Mouse (Mus musculus) midbrain, embryonic 10.5 days (tissue): Measurements from ENCODE around the gene Id2. TPM values are rescaled to one million over a fixed set of nuclear protein-coding genes. Genes with fewer than 3 reads are reported as not detected.
A peak's percentile ranks its signal among the peaks of the same experiment; 100 is the strongest.

Experiments
- DNase-seq: peaks from one replicate; pipeline ENCODE4 v3.0.0-alpha.2; 2017; ENCODE audit warnings: low spot score
- H3K27ac ChIP-seq: fragments of 300-500 bp; sonication (generic); replicated peaks from 2 replicates; pipeline ENCODE4 v1.5.1; 2016; ENCODE audit warnings: mild to moderate bottlenecking
- H3K27me3 ChIP-seq: fragments of 300-500 bp; sonication (generic); 2 replicates; pipeline ENCODE4 v1.6.1; 2016; ENCODE audit warnings: low read depth, mild to moderate bottlenecking; ENCODE audit not compliant: poor library complexity, severe bottlenecking
- H3K36me3 ChIP-seq: fragments of 300-500 bp; sonication (generic); 2 replicates; pipeline ENCODE4 v1.6.1; 2016; ENCODE audit warnings: mild to moderate bottlenecking, moderate library complexity
- H3K4me1 ChIP-seq: fragments of 300-500 bp; sonication (generic); 2 replicates; pipeline ENCODE4 v1.6.1; 2016
- H3K4me3 ChIP-seq: fragments of 300-500 bp; sonication (generic); 2 replicates; pipeline ENCODE4 v1.5.1; 2016; ENCODE audit warnings: mild to moderate bottlenecking, moderate library complexity
- H3K9me3 ChIP-seq: fragments of 300-500 bp; sonication (generic); replicated peaks from 2 replicates; pipeline ENCODE4 v1.6.1; 2016; ENCODE audit warnings: mild to moderate bottlenecking
- WGBS: fragments of 180-500 bp; shearing (Covaris S2); methylation state at CpG from one replicate; pipeline ENCODE4 v1.1.7; 2016; 5-methylcytosine and 5-hydroxymethylcytosine counted together
- polyA plus RNA-seq: library from polyadenylated mRNA; unstranded; fragments of >200 nt; fragmentation: Nextera tagmentation; extraction: Ambion mirVana; gene quantifications from 2 replicates; pipeline ENCODE4 v1.2.1, GENCODE M21; 2016

Gene Id2
- polyA plus RNA-seq, 1 experiment from 2014 or later = 332 TPM

GRCm38 (mm10) chr12:25103911-25104310, 7.0 kb upstream of the Id2 start:
- Histone ChIP-seq H3K36me3 (no peaks in the 10 kb centered on the region), H3K4me1 (peaks cover 39% of the 10 kb centered on the region), H3K4me3 (no peak overlapping the region), H3K27me3 (peaks cover 4% of the 10 kb centered on the region; the same call in 1 of the 2 replicates), H3K9me3 (no peaks in the 10 kb centered on the region), H3K27ac (0 out of 2 replicates have a peak overlapping the region, but pooled peaks have one; percentile 50)
- no peak for DNase-seq
- 81% methylated on average over 6 of the region's 6 CpGs for WGBS

DNA sequence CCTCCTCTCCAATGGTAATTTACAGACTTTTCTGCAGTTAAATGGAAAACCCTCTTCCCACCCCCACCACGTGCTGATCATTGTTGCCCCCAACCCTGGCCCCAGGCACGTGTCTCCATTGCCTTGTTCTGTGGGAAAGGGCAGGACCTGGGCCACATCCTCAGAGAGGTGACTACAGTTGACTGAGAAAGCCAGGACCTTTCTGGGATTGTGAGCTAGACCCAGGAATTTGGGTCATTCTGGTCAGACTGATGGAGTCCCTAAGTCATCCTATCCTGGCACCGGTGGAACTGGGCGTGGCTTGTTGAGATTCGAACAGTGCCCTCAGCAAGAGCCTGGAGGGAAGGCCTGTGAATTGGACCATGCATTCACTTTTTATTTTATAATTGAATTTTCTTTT, 4.4 kb upstream of the Id2 start:
- peak overlapping the region; percentile 97 for H3K27ac ChIP-seq
- H3K9me3 ChIP-seq = no peaks in the 10 kb centered on the region
- peak overlapping the region; percentile 83 for H3K4me3 ChIP-seq
- H3K27me3 ChIP-seq = peaks cover 4% of the 10 kb centered on the region; the same call in 1 of the 2 replicates
- H3K36me3 ChIP-seq = no peaks in the 10 kb centered on the region
- 17% methylated on average over 5 of the region's 5 CpGs for WGBS
- peak; percentile 56 for DNase-seq
- H3K4me1 ChIP-seq = peaks cover 61% of the 10 kb centered on the region

DNA sequence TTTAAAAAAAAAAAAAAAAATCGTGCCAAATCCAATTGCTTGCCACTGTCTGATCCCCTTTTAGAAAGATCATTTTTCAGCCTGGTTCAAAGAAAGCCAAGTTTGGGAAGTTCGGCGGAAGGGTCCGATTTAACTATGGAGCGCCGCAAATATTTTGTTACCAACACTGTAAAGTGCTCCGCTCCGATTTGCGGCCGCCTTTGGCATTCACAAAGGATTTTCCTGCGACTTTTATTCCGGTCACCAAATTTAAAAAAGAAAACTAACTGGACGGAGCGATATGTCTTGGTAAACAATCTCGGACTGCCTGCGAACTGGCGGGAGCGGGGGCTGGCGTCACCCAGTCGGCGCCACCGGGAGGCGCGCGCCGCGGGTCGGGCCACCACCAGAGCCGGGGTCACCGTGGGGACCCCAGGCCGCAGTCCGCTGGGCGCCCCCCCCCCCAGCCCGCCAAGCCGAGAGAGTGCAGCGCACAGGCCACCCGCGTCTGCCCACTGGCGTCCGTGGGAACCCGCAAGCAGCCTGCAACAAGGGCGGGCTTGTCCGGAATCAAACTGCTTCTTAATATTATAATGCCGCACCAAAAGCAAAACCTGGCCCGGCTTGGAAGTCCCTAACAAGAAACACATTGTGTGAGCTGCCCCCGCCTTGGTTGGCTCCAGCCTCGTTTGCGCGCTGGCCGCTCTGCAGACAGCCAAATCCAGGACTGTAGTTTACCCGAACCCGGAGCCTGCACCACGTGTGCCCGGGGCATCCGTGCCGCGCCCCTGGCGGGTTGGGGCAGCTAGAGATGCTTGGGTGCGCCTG, 3.7 kb upstream of the Id2 start:
- DNase-seq = peak; percentile 82
- WGBS = under 1% methylated on average over 59 of the region's 59 CpGs
- H3K27me3 ChIP-seq = peaks cover 4% of the 10 kb centered on the region; the same call in 1 of the 2 replicates
- H3K27ac ChIP-seq = peak overlapping the region; percentile 97
- peaks cover 62% of the 10 kb centered on the region for H3K4me1 ChIP-seq
- H3K36me3 ChIP-seq = no peaks in the 10 kb centered on the region
- peak overlapping the region; percentile 83 for H3K4me3 ChIP-seq
- no peaks in the 10 kb centered on the region for H3K9me3 ChIP-seq

- Histone ChIP-seq H3K4me3 (peak overlapping the region; percentile 83), H3K36me3 (no peaks in the 10 kb centered on the region), H3K27ac (peak overlapping the region; percentile 97), H3K27me3 (peaks cover 4% of the 10 kb centered on the region; the same call in 1 of the 2 replicates), H3K9me3 (no peaks in the 10 kb centered on the region), H3K4me1 (peaks cover 62% of the 10 kb centered on the region)
- peak; percentile 50 for DNase-seq
- under 1% methylated on average over 38 of the region's 38 CpGs for WGBS
These were observed 2.8 kb upstream of the Id2 start for GRCm38 (mm10) chr12:25099563-25100408.

- peaks cover under 1% of the 10 kb centered on the region; the same call in 1 of the 2 replicates for H3K36me3 ChIP-seq
- peak overlapping the region; percentile 83 for H3K4me3 ChIP-seq
- peak overlapping the region; percentile 97 for H3K27ac ChIP-seq
- no peaks in the 10 kb centered on the region for H3K9me3 ChIP-seq
- H3K27me3 ChIP-seq = peaks cover 4% of the 10 kb centered on the region; the same call in 1 of the 2 replicates
- H3K4me1 ChIP-seq = peaks cover 62% of the 10 kb centered on the region
- peak; percentile 89 for DNase-seq
- 0% methylated on average over 9 of the region's 9 CpGs for WGBS
These were observed 2.3 kb upstream of the Id2 start for GRCm38 (mm10) chr12:25099313-25099562.

- Histone ChIP-seq H3K27me3 (peaks cover 2% of the 10 kb centered on the region; the same call in 1 of the 2 replicates), H3K4me3 (peak overlapping the region; percentile 83), H3K9me3 (no peaks in the 10 kb centered on the region), H3K4me1 (peaks cover 60% of the 10 kb centered on the region), H3K27ac (peak overlapping the region; percentile 97), H3K36me3 (peaks cover 3% of the 10 kb centered on the region; the same call in 1 of the 2 replicates)
- under 1% methylated on average over 61 of the region's 61 CpGs for WGBS
- peak; percentile 97 for DNase-seq
These were observed 1.8 kb upstream of the Id2 start for GRCm38 (mm10) chr12:25098561-25099312.

DNA sequence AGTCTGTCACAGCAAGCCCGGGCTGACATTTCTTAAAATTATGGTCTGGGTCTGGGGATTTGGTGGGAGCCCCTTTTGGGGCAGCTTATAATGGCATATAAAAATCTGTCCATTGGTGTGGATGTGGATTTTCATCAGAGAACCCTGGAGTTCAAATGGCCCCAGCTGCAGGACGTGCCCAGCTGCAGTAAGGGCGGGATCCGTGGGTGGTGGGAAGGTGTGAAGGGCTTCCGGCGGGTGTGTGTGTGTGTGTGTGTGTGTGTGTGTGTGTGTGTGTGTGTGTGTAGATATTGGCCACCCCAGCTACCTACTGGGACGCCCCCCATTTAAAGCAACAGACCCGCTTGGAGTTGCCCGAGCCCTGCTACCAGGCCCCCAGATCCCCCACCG, 1.2 kb upstream of the Id2 start:
- Histone ChIP-seq H3K36me3 (peaks cover 8% of the 10 kb centered on the region; the same call in 1 of the 2 replicates), H3K27ac (peak overlapping the region; percentile 97), H3K4me1 (peaks cover 62% of the 10 kb centered on the region), H3K4me3 (peak overlapping the region; percentile 83), H3K9me3 (no peaks in the 10 kb centered on the region), H3K27me3 (peaks cover 4% of the 10 kb centered on the region)
- under 1% methylated on average over 10 of the region's 10 CpGs for WGBS
- DNase-seq = no peak

DNA sequence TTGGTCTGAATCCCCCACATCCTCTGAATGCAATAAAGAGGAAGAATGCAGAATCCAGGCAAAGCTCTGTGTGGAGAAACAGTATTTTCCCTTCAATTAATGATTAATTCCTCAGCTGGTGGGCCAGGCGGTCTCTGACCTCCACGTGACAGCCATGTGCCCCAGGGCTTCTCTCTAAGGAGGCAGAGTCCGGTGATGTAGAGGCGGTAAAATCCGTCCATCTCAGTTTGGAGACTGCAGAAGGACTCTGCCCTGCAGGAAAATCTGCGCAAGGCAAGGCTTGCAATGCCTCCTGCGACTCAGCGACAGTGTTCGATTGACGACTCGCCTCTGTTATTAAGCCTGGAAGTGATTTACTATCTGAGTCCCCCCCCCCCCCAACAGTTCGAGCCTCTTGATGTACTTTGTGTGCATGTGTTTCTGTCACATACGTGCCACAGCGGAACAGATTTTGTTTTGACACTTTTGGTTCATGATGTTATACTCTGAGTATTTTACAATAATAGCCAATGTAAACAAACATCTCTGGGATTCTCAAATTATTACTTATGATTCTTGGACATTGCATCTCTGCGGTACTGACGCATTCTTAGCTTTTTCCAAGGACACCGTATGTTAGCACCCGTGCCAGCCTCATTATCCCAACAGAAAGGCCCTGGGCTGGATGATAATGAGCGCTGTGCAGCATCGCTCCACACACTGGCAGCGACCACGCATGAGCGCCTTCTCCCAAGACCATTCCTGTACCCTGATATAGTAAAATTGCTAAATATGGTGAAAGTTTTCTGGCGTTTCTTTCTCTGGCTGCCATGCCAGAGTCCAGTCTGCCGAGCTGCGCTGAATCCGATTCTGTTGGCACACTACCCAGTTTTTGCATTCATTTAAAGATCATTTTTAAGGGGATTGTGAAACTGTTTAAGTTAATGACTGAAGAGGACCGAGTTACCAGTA, 545 bp upstream of the Id2 start:
- peak; percentile 73 for DNase-seq
- H3K27me3 ChIP-seq = peaks cover 11% of the 10 kb centered on the region
- 4% methylated on average over 28 of the region's 28 CpGs for WGBS
- peak overlapping the region; percentile 97 for H3K27ac ChIP-seq
- no peaks in the 10 kb centered on the region for H3K9me3 ChIP-seq
- peaks cover 68% of the 10 kb centered on the region for H3K4me1 ChIP-seq
- peaks cover 9% of the 10 kb centered on the region; the same call in 1 of the 2 replicates for H3K36me3 ChIP-seq
- H3K4me3 ChIP-seq = peak overlapping the region; percentile 83

GRCm38 (mm10) chr12:25096640-25097051, 294 bp downstream of the Id2 start:
- peak overlapping the region; percentile 97 for H3K27ac ChIP-seq
- H3K9me3 ChIP-seq = no peaks in the 10 kb centered on the region
- WGBS = under 1% methylated on average over 15 of the region's 15 CpGs
- H3K4me1 ChIP-seq = peaks cover 70% of the 10 kb centered on the region
- no peak for DNase-seq
- H3K4me3 ChIP-seq = peak overlapping the region; percentile 83
- H3K36me3 ChIP-seq = peaks cover 9% of the 10 kb centered on the region; the same call in 1 of the 2 replicates
- peaks cover 11% of the 10 kb centered on the region for H3K27me3 ChIP-seq

GRCm38 (mm10) chr12:25095974-25096639, 833 bp downstream of the Id2 start:
- Histone ChIP-seq H3K4me3 (peak overlapping the region; percentile 83), H3K4me1 (peaks cover 64% of the 10 kb centered on the region), H3K27me3 (peaks cover 11% of the 10 kb centered on the region), H3K36me3 (peaks cover 9% of the 10 kb centered on the region; the same call in 1 of the 2 replicates), H3K9me3 (no peaks in the 10 kb centered on the region), H3K27ac (peak overlapping the region; percentile 97)
- WGBS = under 1% methylated on average over 41 of the region's 41 CpGs
- peak; percentile 96 for DNase-seq

DNA sequence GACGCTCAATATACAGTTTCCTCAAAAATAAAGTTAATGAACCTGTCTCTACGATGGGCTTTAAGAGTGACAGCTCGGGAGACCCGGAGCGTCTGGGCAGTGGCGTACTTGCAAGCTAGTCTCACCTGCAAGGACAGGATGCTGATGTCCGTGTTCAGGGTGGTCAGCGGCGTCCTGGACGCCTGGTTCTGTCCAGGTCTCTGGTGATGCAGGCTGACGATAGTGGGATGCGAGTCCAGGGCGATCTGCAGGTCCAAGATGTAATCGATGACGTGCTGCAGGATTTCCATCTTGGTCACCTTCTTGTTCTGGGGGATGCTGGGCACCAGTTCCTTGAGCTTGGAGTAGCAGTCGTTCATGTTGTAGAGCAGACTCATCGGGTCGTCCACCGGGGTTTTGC, 1.4 kb downstream of the Id2 start:
- peak overlapping the region; percentile 83 for H3K4me3 ChIP-seq
- DNase-seq = no peak
- peak overlapping the region; percentile 97 for H3K27ac ChIP-seq
- H3K36me3 ChIP-seq = peaks cover 9% of the 10 kb centered on the region; the same call in 1 of the 2 replicates
- H3K9me3 ChIP-seq = no peaks in the 10 kb centered on the region
- WGBS = under 1% methylated on average over 19 of the region's 19 CpGs
- peaks cover 11% of the 10 kb centered on the region for H3K27me3 ChIP-seq
- H3K4me1 ChIP-seq = peaks cover 59% of the 10 kb centered on the region
